Mouse (Mus musculus) testis, postnatal 14 days (tissue): ENCODE measurements at regions not wholly inside any gene's neighbourhood (a gene's known extent, or its start where the extent isn't known, plus 50 kb on each side); places are given as distances from the start of the nearest gene placed in this dataset.

Experiments used
- DNase-seq: peaks from one replicate; pipeline ENCODE4 v3.0.0; 2021; ENCODE audit warnings: low spot score

- DNase-seq: no peak
Observed at GRCm38 (mm10) chr10:37279316-37279715, 140.6 kb upstream of the Marcks start.

GRCm38 (mm10) chr10:37275857-37276256 is 137.1 kb upstream of the Marcks start:
- DNase-seq: no peak

GRCm38 (mm10) chr10:37275271-37275670 is 136.6 kb upstream of the Marcks start:
- no peak for DNase-seq

- no peak for DNase-seq
Observed at GRCm38 (mm10) chr10:37271967-37272366, 133.2 kb upstream of the Marcks start.

DNA sequence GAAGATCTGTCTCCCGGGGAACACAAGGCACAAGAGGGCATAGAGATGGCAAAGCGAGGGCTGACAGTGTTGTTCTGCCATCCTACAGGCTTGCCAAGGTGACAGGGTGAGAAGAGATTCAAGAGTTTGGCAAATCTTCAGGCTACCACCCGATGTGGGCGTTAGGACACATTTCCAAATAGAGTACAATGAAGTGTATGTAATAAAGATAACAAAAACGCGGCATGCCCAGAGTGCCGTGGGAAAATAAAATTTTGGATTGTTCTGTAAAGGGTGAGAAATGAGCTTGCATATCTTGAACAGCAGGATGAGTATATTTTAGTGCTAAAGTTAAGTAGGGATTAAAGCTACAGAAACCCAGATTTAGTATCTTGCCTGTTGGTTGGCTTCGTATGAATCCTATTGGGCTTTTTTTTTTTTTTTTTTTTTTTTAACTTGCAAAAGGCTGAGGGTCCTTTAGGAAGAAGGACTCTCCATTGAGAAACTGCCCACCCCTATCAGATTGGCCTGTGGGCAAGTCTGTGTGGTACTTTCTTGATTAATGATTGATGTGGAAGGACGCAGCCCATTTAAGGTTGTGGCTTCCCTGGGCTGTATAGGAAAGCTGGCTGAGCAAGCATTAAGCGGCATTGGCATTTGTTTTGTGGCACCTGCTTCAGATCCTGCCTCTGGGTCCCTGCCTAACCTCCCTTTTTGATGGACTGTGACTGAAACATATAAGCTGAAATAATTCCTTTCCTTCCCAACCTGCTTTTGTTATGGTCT is 131.7 kb upstream of the Marcks start:
- DNase-seq: peak; percentile 16

DNA sequence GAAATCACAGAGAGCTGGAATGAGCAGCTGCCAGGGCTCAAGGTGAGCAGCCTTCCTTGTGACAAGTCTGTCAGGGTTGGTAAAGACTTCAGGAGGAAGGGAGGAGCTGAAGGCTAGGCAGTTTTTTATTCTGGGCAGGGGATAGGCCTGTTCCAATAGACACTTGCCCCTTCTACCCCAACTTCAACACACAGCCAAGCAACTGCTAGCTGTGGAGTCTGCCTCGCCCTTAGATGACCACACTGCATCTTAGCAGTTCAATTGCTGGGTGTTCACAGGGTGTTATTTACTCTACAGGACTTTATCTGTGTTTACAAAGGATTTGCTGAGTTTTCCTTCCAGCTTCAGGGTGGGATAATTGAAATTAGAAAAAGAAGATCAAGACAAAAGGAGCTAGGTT is 128.2 kb upstream of the Marcks start:
- no peak for DNase-seq

DNA sequence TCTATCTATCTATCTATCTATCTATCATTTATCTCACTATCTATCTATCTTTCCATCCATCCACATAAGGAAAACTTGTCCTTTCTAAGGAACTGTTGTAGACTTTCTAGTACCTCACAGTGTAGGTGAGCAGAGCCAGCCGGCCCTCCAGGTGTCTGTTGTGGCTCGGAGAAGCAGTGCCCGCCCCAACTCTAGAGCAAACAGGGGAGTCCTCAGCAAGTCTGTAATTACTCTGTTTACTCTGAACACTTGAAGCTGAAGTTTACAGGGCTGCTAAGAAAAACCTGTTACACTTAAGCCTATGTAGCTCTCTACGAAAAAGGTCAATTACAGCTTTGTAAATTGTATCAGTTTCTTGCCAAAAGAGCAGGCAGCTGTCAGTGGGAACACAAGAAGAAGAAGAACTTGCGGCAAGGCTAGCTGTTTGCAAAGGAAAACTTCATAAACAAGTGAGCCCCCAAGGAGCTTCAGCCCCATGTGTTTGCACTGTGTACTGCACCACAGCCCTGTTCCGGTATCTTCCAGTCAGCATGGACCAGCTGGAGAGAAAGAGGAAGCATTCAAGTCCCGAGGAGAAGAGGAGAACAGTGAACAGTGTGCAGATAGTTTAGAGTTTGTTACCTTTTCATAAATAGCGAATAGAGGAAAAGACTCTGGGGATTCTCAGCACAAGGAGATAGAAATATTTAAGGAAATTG is 122.2 kb upstream of the Marcks start:
- peak; percentile 18 for DNase-seq

DNA sequence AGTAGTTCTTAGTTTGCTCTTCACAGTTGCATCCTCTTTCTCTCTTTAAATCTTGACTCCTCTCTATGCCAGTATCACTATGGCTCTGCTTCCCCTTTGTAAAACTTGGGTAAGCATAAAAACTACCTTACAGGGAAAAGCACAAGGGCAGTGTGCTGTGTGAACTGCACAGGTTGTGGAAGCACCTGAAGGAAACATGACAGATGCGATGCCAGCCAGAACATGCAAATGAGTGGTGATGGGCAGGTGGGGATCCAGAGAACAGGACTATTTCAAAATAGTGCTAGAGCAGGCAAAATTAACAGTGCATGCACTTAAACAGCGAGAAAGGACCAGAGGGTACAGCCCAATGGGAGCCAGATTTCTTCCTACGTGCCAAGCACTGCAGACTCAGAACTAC is 120.5 kb upstream of the Marcks start:
- DNase-seq: no peak

DNA sequence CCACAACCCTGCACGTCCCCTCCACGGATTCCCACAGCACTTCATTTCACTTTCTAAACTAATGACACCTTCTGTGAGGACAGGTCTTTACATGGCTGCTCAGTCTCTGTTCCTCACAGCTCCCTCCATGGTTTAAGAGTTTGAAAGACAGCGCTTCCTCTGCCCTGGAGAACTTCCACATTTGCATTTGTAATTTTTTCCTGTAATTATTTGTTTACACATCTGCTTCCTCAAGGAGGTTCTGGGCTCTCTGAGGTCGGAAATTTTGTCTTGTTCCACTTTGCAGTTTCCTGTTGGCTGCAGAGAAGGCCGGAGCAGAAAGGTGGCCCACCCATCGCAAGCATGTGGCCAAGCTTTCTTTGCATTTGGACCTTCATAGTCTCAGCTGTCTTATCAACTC is 118.8 kb upstream of the Marcks start:
- no peak for DNase-seq

- DNase-seq: no peak
Observed at GRCm38 (mm10) chr10:37250934-37251521, 112.3 kb upstream of the Marcks start.

DNA sequence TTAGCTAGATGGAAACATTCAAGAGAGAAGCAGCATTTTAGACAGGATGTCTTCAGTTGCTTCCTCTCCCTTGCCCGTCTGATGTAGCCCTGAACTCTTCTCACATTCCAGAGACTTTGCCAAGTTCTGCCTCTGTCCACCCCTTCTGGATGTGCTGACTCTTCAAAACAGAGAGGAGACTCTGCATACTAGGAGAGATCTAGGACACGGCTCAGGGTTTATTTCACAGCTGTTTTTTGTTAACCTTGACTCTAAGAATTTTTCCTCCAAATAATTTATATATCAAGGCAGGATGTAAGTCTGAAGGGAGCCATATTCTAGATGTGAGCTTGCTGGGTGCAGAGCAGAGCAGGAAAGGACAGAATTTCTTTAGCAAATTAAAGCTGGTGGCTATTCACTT is 111.4 kb upstream of the Marcks start:
- peak; percentile 46 for DNase-seq

GRCm38 (mm10) chr10:37249511-37249910 is 110.8 kb upstream of the Marcks start:
- DNase-seq: no peak

DNA sequence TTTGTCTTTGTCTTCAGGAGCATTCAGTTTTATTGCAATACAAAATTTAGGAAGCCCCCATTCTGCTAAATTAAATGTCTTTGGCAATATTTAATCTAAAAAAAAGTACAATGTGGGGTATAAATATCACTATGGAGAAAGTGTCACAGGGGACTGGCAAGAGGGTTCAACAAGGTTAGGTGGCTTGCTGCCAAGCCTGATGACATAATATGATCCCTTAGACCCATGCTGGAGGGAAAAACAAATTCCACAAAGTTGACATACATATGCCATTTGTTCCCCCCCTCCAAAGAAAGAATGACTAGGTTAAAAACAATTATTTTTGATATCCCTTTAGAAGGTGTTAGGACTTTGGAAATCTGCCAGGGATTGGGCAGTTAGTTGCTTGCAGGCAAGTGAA is 108.4 kb upstream of the Marcks start:
- DNase-seq: no peak

- DNase-seq: no peak
Observed at GRCm38 (mm10) chr10:37243136-37243535, 104.4 kb upstream of the Marcks start.

GRCm38 (mm10) chr10:37241821-37242263 is 103.1 kb upstream of the Marcks start:
- DNase-seq: no peak

DNA sequence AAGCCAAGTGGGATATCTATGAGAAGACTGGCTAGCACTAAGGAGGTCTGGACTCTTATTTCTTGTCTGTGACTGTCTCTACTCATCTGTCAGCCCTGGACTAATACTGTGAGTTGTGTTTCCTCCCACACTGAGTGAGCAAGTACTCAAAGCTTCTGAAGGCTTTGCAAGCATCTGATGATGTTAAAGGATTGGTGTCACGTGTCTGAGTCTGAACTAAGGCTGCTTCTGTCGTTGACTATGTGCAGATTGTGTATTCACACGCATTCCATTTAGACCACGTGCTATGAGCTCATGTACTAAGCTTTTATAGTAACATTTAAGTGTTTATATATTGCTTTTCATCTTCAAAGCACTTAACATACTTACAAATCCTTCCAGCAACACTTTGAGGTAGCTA is 101.9 kb upstream of the Marcks start:
- DNase-seq: no peak

DNA sequence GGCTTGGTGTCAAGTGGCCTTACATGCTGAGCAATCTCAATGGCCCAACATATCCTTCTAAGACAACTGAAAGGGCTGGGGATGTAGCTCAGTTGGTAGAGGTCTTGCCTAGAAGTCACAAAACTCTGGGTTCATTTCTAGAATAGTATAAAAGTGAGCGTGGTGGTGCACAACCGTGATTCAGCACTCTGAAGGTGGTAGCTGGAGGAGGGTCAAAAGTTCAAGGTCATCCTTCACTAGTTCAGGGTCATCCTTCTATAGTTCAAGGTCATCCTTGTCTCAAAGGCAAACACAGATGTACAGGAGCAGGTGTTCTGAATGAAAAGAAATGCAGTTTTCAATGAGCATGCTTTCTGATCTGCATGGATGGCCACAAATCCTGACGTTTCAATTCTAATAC is 101.5 kb upstream of the Marcks start:
- DNase-seq: no peak

DNA sequence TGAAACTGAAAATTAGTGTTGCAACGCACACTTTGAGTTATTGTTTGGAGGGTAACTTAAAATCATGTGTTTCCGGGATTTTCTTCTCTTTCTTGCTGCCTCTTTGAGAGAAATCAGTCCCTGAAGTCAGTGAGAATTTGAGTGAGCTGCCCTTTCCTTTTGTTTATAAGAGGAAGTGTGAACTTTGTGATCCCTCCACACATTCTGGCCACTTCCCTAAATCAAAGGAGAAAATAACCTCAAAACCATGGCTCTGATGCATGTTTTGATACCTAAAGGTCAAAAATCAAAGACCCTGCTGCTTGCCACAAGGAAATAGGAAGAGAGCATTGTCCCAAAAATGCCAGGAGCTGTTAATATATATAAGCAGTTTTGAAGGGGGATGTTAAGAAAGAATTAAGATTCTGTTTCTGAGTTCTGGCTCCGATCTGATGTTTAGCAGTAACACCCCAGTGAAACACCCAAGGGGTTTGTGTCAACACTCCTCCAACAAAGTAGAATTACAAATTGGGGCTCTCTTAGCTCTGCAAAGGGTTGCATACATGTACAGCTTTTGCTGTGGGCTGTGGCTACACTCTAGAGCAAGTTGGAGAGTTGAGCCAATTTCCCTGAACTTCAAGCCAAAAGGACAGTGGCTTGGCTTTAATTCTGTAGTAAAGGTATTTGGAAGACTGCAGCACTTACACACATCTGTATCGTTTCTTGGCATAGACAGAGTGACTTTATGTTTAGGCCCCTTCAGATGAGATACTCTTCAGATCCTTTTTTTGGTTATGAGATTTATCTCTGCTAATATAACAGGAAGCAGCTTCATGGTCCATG is 97.5 kb upstream of the Marcks start:
- no peak for DNase-seq

DNA sequence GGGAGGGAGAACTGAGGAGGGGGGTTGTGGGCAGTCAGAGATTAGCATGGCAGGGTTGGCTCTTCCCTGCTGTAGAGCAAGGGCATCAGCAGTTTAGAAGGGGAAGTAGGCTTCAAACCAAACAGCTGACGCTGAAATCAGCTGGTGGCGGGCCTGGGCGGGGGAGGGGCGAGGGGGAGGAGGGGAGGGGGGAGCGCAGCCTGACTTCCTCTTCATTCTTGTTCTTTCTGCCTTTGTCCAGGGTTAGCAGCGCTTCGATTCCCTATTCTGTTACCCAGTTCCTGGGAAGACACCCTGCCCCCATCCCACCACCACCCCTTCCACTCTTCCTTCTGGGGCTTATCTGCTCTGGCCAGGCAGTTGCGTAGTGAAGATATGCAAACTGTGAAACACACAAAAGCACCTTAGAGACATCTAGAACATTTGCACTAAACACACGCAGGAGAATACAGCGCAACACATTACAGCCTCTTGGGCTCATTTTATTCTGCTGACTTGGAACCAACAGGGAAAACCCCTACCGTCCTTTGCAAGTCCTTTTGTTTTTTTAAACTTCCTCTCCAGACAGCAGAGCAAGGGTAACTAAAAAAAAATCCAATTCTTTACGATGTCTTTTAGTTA is 93.3 kb upstream of the Marcks start:
- DNase-seq: peak; percentile 17

DNA sequence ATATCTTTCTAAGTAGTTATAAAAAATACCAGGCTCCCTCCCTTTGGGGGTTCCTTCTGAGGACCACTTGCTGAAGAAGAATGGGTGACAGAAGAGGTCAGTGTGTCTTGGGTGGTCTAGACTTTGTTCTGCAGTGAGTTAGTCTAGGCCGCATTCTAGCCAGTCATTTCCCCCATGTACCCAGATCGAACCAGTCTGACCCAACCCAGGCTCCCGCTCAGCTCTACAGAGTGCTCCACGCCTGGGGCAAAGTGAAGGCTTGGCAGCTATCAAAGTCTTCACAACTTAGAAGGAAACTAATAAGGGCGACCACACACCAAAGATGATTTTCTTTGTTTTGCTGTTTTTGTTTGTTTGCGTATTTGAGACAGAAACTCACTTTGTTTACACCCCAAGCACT is 92.4 kb upstream of the Marcks start:
- DNase-seq: no peak

GRCm38 (mm10) chr10:37227889-37228288 is 89.2 kb upstream of the Marcks start:
- DNase-seq: no peak

- no peak for DNase-seq
Observed at GRCm38 (mm10) chr10:37221730-37222129, 83.0 kb upstream of the Marcks start.
